In the genomic region with DNA sequence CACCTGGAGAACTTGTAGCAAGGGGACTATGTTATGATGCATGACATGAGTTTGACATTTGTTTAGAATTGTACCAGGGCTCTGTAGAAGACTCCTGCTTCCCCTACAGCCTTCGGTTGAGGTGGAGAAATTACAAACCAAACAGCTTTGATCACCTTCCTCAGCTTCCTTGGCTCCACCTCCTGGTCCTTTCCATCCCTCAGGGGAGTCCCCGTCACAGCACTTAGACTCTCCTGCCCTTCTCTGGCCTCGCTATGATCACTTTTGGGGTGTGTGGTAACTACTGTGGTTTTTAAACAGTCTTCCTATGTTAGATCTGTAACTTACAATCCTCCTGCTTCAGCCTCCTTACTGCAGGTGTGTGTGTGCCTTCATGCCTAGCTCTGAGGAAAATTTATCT, we compare ENCODE assay signal across 16 mouse cellular contexts.
"Had no signal": no experiment of that assay in that cellular context is flagged by ENCODE, and none has a peak within 500 bp of the region (broad histone marks: within the 10 kb centered on the region; RNA-seq: fewer than 3 reads in every experiment).

No protein-coding gene starts in this region.

- H3K27ac ChIP-seq: kidney, postnatal 0 days; limb, embryonic 10.5 days; liver, embryonic 15.5 days; midbrain, embryonic 13.5 days; neural tube, embryonic 15.5 days had no signal

- H3K36me3 ChIP-seq: limb, embryonic 10.5 days; liver, embryonic 15.5 days; midbrain, embryonic 13.5 days; neural tube, embryonic 15.5 days had no signal

- H3K9ac ChIP-seq: liver, embryonic 15.5 days; midbrain, embryonic 13.5 days; neural tube, embryonic 15.5 days had no signal

- ATAC-seq: intestine, postnatal 0 days; lung, postnatal 0 days; midbrain, embryonic 13.5 days had no signal

- H3K9me3 ChIP-seq: limb, embryonic 10.5 days; liver, embryonic 15.5 days; midbrain, embryonic 13.5 days; neural tube, embryonic 15.5 days had no signal

- H3K27me3 ChIP-seq: liver, embryonic 15.5 days; midbrain, embryonic 13.5 days; neural tube, embryonic 15.5 days had no signal

- H3K4me1 ChIP-seq: liver, embryonic 15.5 days had no signal

- H3K4me3 ChIP-seq: limb, embryonic 10.5 days; liver, embryonic 15.5 days; midbrain, embryonic 13.5 days; neural tube, embryonic 15.5 days had no signal

- DNase-seq: kidney, adult 8-10 months; kidney, postnatal 36 days; layer of hippocampus, adult 9-11 months; lung, adult 2 months; lung, postnatal 36 days; retina, postnatal 1 day; right cerebral cortex, postnatal 4 days; spleen, adult 18-20 months had no signal

- H3K4me2 ChIP-seq: liver, embryonic 11.5 days; liver, embryonic 15.5 days; midbrain, embryonic 13.5 days; neural tube, embryonic 15.5 days had no signal
